Mouse (Mus musculus): Measurements from ENCODE around the gene Rfx2.

The Rfx2 gene

GRCm38 (mm10) chr17:56780291-56780978 is 50.4 kb downstream of the Rfx2 start:
- no peak for DNase-seq (ENCODE audit: low read depth, low spot score)

GRCm38 (mm10) chr17:56778779-56779362 is 51.9 kb downstream of the Rfx2 start:
- DNase-seq (ENCODE audit: low read depth, low spot score): no peak

GRCm38 (mm10) chr17:56777568-56777967 is 53.2 kb downstream of the Rfx2 start:
- peak; percentile 75 for DNase-seq (ENCODE audit: low read depth, low spot score)

GRCm38 (mm10) chr17:56769950-56770349 is 60.9 kb downstream of the Rfx2 start, which contains the start of gene Prr22:
Gene Prr22 (plus strand): TSS chr17:56770250.
- no peak for DNase-seq (ENCODE audit: low read depth, low spot score)

GRCm38 (mm10) chr17:56768941-56769340 is 61.9 kb downstream of the Rfx2 start:
- no peak for DNase-seq (ENCODE audit: low read depth, low spot score)

- DNase-seq (ENCODE audit: low read depth, low spot score): no peak
Observed at GRCm38 (mm10) chr17:56767531-56768135, 63.2 kb downstream of the Rfx2 start.

GRCm38 (mm10) chr17:56766631-56767405 is 64.0 kb downstream of the Rfx2 start:
- DNase-seq (ENCODE audit: low read depth, low spot score): no peak

- DNase-seq (ENCODE audit: low read depth, low spot score): no peak
Observed at GRCm38 (mm10) chr17:56765431-56765830, 65.4 kb downstream of the Rfx2 start.

GRCm38 (mm10) chr17:56764474-56765354 is 66.1 kb downstream of the Rfx2 start, which contains the start of gene Dus3l:
Gene Dus3l (plus strand): TSS chr17:56764757.
- DNase-seq (ENCODE audit: low read depth, low spot score): peak; percentile 96

GRCm38 (mm10) chr17:56763741-56764250 is 67.0 kb downstream of the Rfx2 start:
- DNase-seq (ENCODE audit: low read depth, low spot score): no peak

- peak; percentile 85 for DNase-seq (ENCODE audit: low read depth, low spot score)
Observed at GRCm38 (mm10) chr17:56762769-56763731, 67.8 kb downstream of the Rfx2 start.

GRCm38 (mm10) chr17:56761991-56762410 is 68.8 kb downstream of the Rfx2 start:
- peak; percentile 86 for DNase-seq (ENCODE audit: low read depth, low spot score)

GRCm38 (mm10) chr17:56761077-56761476 is 69.7 kb downstream of the Rfx2 start:
- DNase-seq (ENCODE audit: low read depth, low spot score): no peak

- DNase-seq (ENCODE audit: low read depth, low spot score): no peak
Observed at GRCm38 (mm10) chr17:56759261-56759660, 71.6 kb downstream of the Rfx2 start.

- peak; percentile 93 for DNase-seq (ENCODE audit: low read depth, low spot score)
Observed at GRCm38 (mm10) chr17:56758132-56758531, 72.7 kb downstream of the Rfx2 start.

- peak; percentile 87 for DNase-seq (ENCODE audit: low read depth, low spot score)
Observed at GRCm38 (mm10) chr17:56757416-56758123, 73.2 kb downstream of the Rfx2 start, which contains the start of gene Nrtn. Gene Nrtn (minus strand): TSS chr17:56757530.

GRCm38 (mm10) chr17:56756703-56757399 is 74.0 kb downstream of the Rfx2 start:
- no peak for DNase-seq (ENCODE audit: low read depth, low spot score)

All from R1 (cell line).